Mouse (Mus musculus) right cerebral cortex, postnatal 14 days (tissue): ENCODE results near the gene Fgd5.
"Not testable (repeated sequence)": the region's sequence is repeated elsewhere in the genome, so short reads cannot be mapped to it uniquely, and the experiment has no call there.

Source experiments
- DNase-seq: peaks from one replicate; pipeline ENCODE4 v3.0.0; 2022

The Fgd5 gene

GRCm38 (mm10) chr6:91978371-91979300, at the start of gene Fgd5:
Gene Fgd5 (plus strand): TSS chr6:91978878.
- DNase-seq = peak; percentile 15

GRCm38 (mm10) chr6:91931231-91931630, 47.4 kb upstream of the Fgd5 start:
- no peak for DNase-seq

- DNase-seq = no peak
Measured at GRCm38 (mm10) chr6:91938491-91938890, 40.2 kb upstream of the Fgd5 start.

- no peak for DNase-seq
Measured at GRCm38 (mm10) chr6:91948426-91948825, 30.3 kb upstream of the Fgd5 start.

GRCm38 (mm10) chr6:91958015-91958414, 20.7 kb upstream of the Fgd5 start:
- DNase-seq = not testable (repeated sequence)

GRCm38 (mm10) chr6:91960028-91960811, 18.5 kb upstream of the Fgd5 start:
- DNase-seq = no peak

- no peak for DNase-seq
Measured at GRCm38 (mm10) chr6:91963429-91963828, 15.2 kb upstream of the Fgd5 start.

GRCm38 (mm10) chr6:91965060-91965459, 13.6 kb upstream of the Fgd5 start:
- DNase-seq = no peak

- DNase-seq = peak; percentile 21
Measured at GRCm38 (mm10) chr6:91966006-91966405, 12.7 kb upstream of the Fgd5 start.

GRCm38 (mm10) chr6:91972201-91972646, 6.5 kb upstream of the Fgd5 start:
- no peak for DNase-seq

- DNase-seq = no peak
Measured at GRCm38 (mm10) chr6:91973972-91974371, 4.7 kb upstream of the Fgd5 start.

- DNase-seq = no peak
Measured at GRCm38 (mm10) chr6:91979301-91979996, 771 bp downstream of the Fgd5 start.

- no peak for DNase-seq
Measured at GRCm38 (mm10) chr6:91980011-91980410, 1.3 kb downstream of the Fgd5 start.

GRCm38 (mm10) chr6:91990101-91990500, 11.4 kb downstream of the Fgd5 start:
- no peak for DNase-seq

GRCm38 (mm10) chr6:91992823-91993222, 14.1 kb downstream of the Fgd5 start:
- DNase-seq = no peak

GRCm38 (mm10) chr6:91993795-91994505, 15.3 kb downstream of the Fgd5 start:
- DNase-seq = no peak

GRCm38 (mm10) chr6:91996072-91996471, 17.4 kb downstream of the Fgd5 start:
- DNase-seq = no peak

GRCm38 (mm10) chr6:92002558-92003285, 24.0 kb downstream of the Fgd5 start:
- no peak for DNase-seq

- no peak for DNase-seq
Measured at GRCm38 (mm10) chr6:92003646-92004045, 25.0 kb downstream of the Fgd5 start.

- no peak for DNase-seq
Measured at GRCm38 (mm10) chr6:92004137-92004805, 25.6 kb downstream of the Fgd5 start.

- DNase-seq = no peak
Measured at GRCm38 (mm10) chr6:92004806-92005205, 26.1 kb downstream of the Fgd5 start.
